Mouse (Mus musculus): Measurements from ENCODE around the gene Fgl2. TPM values are rescaled to one million over a fixed set of nuclear protein-coding genes. Genes with fewer than 3 reads are reported as not detected.
A peak's percentile ranks its signal among the peaks of the same experiment; 100 is the strongest.
"Not testable (repeated sequence)": the region's sequence is repeated elsewhere in the genome, so short reads cannot be mapped to it uniquely, and the experiment has no call there.

Fgl2 gene
- 1.8 and 2.5 TPM in 2 replicates for polyA plus RNA-seq (2011; ENCODE audit: insufficient read length, low read depth, missing spikeins)

DNA sequence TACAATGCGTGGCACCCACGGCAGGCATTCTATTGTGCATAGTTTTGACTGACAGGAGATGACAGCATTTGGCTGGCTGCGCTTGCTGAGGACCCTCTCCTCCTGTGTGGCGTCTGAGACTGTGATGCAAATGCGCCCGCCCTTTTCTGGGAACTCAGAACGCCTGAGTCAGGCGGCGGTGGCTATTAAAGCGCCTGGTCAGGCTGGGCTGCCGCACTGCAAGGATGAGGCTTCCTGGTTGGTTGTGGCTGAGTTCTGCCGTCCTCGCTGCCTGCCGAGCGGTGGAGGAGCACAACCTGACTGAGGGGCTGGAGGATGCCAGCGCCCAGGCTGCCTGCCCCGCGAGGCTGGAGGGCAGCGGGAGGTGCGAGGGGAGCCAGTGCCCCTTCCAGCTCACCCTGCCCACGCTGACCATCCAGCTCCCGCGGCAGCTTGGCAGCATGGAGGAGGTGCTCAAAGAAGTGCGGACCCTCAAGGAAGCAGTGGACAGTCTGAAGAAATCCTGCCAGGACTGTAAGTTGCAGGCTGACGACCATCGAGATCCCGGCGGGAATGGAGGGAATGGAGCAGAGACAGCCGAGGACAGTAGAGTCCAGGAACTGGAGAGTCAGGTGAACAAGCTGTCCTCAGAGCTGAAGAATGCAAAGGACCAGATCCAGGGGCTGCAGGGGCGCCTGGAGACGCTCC, at the start of gene Fgl2:
TSS of gene Fgl2 (plus strand) at position 150 of the 687 bp plus-strand sequence.
- TF ChIP-seq POLR2A (IDR thresholded peaks at IDR 0.05; ENCODE audit: low read depth, low read length) (0 out of 2 replicates have a peak, but pooled peaks have one; percentile 22), CTCF (IDR thresholded peaks at IDR 0.05; ENCODE audit: borderline replicate concordance, insufficient read depth, low read length) (no peak)
- Histone ChIP-seq H3K4me3 (ENCODE audit: insufficient read depth, low read length) (peak within 1 kb of the TSS; percentile 9; the same call in 1 of the 2 replicates), H3K27ac (ENCODE audit: insufficient read depth, low read length) (no peak within 1 kb of the TSS), H3K4me1 (ENCODE audit: control insufficient read depth, insufficient read depth, low read length) (peaks cover 4% of the 10 kb centered on the region; the same call in 1 of the 2 replicates)

DNA sequence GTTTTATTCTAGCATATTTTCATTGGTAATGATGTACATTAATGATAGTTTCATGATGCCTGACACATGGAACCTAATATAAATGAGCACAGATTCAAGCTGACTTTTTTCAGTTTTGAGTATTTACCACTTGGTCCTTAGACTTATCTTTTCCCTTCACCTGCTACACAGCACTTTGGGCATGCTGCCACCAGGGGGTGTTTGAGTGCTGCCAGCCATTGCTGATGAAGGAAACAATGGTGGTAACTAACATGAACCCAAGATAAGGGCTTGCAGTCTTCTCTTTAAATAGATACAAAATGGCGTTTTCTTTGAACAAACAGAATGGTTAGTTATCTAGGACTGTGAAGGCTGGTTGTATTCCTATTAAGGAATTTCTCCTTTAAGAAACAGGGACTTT, 45.9 kb upstream of the Fgl2 start:
- H3K4me3 ChIP-seq (ENCODE audit: insufficient read depth, low read length) = no peak overlapping the region
- no peaks in the 10 kb centered on the region for H3K4me1 ChIP-seq (ENCODE audit: control insufficient read depth, insufficient read depth, low read length)
- TF ChIP-seq POLR2A (IDR thresholded peaks at IDR 0.05; ENCODE audit: low read depth, low read length) (no peak), CTCF (IDR thresholded peaks at IDR 0.05; ENCODE audit: borderline replicate concordance, insufficient read depth, low read length) (peak; percentile 70)
- H3K27ac ChIP-seq (ENCODE audit: insufficient read depth, low read length) = no peak overlapping the region

- TF ChIP-seq POLR2A (IDR thresholded peaks at IDR 0.05; ENCODE audit: low read depth, low read length) = no peak
- TF ChIP-seq CTCF (IDR thresholded peaks at IDR 0.05; ENCODE audit: borderline replicate concordance, insufficient read depth, low read length) = no peak
- Histone ChIP-seq H3K4me1 (ENCODE audit: control insufficient read depth, insufficient read depth, low read length) (no peaks in the 10 kb centered on the region), H3K27ac (ENCODE audit: insufficient read depth, low read length) (no peak overlapping the region), H3K4me3 (ENCODE audit: insufficient read depth, low read length) (no peak overlapping the region)
Observed at GRCm38 (mm10) chr5:21328560-21328959, 43.9 kb upstream of the Fgl2 start.

DNA sequence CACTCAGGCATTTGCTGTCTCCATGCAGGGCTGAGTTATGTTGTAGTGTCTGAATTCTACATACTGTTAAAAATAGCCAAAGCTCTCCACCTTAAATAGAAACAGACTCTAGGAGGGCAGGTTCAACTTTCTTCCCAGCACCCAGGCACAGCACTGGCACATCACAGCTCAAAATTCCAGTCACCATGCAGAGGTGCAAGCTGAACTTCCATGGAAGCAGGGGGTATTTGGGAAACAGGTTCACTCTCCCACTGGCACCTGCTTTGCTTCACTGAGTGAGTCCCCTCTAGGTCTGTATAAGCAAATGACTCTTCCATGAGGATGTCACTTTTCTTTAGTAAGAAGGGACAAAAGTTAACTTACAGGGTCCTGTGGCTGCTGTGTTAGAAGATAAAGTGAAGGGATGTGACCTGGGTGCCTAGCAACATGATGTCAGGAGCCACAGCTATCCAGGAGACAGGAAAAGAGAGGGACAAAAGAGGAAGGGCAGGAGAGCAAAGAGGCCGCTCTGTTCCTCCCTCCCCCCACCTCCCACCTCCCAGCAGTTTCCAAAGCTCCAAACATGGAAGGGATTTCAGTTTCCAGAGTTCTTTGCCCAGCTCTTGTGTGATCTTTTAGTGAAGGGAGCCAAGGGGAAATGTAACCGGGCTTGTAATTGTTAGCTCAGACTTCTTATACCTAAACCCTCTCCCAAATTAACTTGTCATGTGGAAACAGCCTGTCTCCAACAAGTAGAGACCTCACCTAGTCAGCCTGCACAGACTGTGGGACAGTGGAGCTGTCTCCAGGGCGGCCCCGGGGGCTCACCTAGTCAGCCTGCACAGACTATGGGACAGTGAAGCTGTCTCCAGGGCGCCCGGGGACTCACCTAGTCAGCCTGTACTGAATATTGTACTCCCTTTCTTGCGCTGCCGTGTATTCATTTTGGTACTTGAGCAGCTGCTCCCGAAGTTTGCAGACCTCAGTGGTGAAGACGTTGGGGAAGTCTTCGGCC, 42.5 kb upstream of the Fgl2 start:
- no peaks in the 10 kb centered on the region for H3K4me1 ChIP-seq (ENCODE audit: control insufficient read depth, insufficient read depth, low read length)
- no peak overlapping the region for H3K27ac ChIP-seq (ENCODE audit: insufficient read depth, low read length)
- TF ChIP-seq CTCF (IDR thresholded peaks at IDR 0.05; ENCODE audit: borderline replicate concordance, insufficient read depth, low read length) (no peak), POLR2A (IDR thresholded peaks at IDR 0.05; ENCODE audit: low read depth, low read length) (no peak)
- no peak overlapping the region for H3K4me3 ChIP-seq (ENCODE audit: insufficient read depth, low read length)

DNA sequence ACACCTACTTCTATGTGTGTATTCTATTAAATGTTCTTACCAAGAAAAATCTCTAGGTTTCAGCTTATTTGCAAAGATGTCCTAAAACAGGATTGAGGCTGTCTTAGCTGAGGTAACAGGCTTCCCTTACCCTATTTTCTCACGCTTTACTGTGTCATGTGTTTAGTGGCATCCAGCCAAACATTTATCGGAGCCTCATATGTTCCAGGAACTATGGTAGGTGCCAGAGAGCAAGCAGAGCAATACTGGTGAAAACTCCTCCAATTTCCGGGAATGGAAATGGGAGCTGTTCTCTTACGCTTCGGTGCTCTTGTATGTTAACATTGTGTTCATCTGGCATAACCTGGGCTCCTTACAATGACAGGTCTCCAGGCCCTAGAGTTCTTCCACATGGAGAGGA, 40.8 kb upstream of the Fgl2 start:
- H3K4me3 ChIP-seq (ENCODE audit: insufficient read depth, low read length) = no peak overlapping the region
- H3K4me1 ChIP-seq (ENCODE audit: control insufficient read depth, insufficient read depth, low read length) = no peaks in the 10 kb centered on the region
- no peak for TF ChIP-seq CTCF (IDR thresholded peaks at IDR 0.05; ENCODE audit: borderline replicate concordance, insufficient read depth, low read length)
- TF ChIP-seq POLR2A (IDR thresholded peaks at IDR 0.05; ENCODE audit: low read depth, low read length) = no peak
- no peak overlapping the region for H3K27ac ChIP-seq (ENCODE audit: insufficient read depth, low read length)

DNA sequence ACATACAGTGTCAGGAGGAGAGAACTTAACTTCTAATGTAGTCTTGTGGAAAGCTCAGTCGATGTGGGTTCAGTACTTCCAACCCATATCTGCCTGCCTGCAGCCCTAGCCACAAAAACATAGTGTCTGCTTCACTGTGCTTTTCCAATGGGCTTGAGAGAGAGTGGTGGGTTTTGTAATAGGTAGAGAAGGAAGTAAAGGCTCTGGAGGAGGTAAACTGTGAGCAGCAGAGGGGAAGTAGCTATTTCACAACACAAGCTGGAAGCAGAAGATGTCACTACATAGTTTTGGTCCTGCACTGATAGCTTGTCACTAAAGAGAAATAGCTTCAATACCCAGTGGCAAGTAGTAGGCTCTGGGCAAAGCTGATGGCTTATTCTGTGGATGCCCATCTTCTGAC, 40.3 kb upstream of the Fgl2 start:
- Histone ChIP-seq H3K27ac (ENCODE audit: insufficient read depth, low read length) (no peak overlapping the region), H3K4me3 (ENCODE audit: insufficient read depth, low read length) (no peak overlapping the region), H3K4me1 (ENCODE audit: control insufficient read depth, insufficient read depth, low read length) (no peaks in the 10 kb centered on the region)
- TF ChIP-seq CTCF (IDR thresholded peaks at IDR 0.05; ENCODE audit: borderline replicate concordance, insufficient read depth, low read length) (no peak), POLR2A (IDR thresholded peaks at IDR 0.05; ENCODE audit: low read depth, low read length) (no peak)

- not testable (repeated sequence) for H3K27ac ChIP-seq (ENCODE audit: insufficient read depth, low read length); H3K4me1 ChIP-seq (ENCODE audit: control insufficient read depth, insufficient read depth, low read length); H3K4me3 ChIP-seq (ENCODE audit: insufficient read depth, low read length)
Observed at GRCm38 (mm10) chr5:21342265-21342664, 30.2 kb upstream of the Fgl2 start.

DNA sequence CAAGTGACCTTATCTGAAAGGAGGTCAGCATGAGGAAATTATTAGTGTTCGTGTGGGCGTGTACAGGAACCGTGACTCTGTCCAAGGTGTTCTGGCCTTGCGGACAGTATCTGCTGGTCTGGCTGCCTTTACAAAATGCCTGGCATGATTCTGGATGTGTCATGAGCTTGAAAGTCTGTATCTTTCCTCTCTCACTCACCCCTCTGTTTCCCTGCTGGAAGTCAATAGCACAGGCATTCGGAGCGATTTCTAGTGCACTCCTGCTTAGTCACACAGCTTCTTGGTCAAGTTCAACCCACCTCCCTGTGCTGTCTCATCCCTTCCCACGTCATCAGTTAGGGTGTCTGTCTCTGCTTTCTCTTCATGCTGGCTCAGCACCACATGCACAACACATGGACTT, 24.1 kb upstream of the Fgl2 start:
- Histone ChIP-seq H3K4me3 (ENCODE audit: insufficient read depth, low read length) (no peak overlapping the region), H3K27ac (ENCODE audit: insufficient read depth, low read length) (no peak overlapping the region), H3K4me1 (ENCODE audit: control insufficient read depth, insufficient read depth, low read length) (no peaks in the 10 kb centered on the region)
- TF ChIP-seq POLR2A (IDR thresholded peaks at IDR 0.05; ENCODE audit: low read depth, low read length) = no peak
- no peak for TF ChIP-seq CTCF (IDR thresholded peaks at IDR 0.05; ENCODE audit: borderline replicate concordance, insufficient read depth, low read length)

DNA sequence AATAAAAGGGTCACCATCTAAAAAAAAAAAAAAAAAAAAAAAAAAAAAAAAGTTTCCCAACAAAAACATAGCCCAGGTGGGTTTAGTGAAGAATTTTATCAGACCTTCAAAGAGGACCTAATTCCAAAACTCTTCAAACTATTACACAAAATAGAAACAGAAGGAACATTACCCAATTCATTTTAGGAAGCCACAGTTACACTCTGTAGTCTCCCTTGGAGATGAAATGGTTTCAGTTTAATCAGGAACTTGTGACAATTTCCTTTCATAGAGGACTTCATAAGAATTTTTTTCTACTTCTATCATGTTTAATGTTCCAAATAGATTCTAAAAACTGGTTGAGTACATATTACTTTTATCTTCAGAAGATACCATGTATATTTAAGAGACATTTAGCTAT, 20.8 kb upstream of the Fgl2 start:
- Histone ChIP-seq H3K27ac (ENCODE audit: insufficient read depth, low read length) (no peak overlapping the region), H3K4me1 (ENCODE audit: control insufficient read depth, insufficient read depth, low read length) (no peaks in the 10 kb centered on the region), H3K4me3 (ENCODE audit: insufficient read depth, low read length) (no peak overlapping the region)
- TF ChIP-seq POLR2A (IDR thresholded peaks at IDR 0.05; ENCODE audit: low read depth, low read length) (no peak), CTCF (IDR thresholded peaks at IDR 0.05; ENCODE audit: borderline replicate concordance, insufficient read depth, low read length) (no peak)

- Histone ChIP-seq H3K4me3 (ENCODE audit: insufficient read depth, low read length) (no peak overlapping the region), H3K4me1 (ENCODE audit: control insufficient read depth, insufficient read depth, low read length) (no peaks in the 10 kb centered on the region), H3K27ac (ENCODE audit: insufficient read depth, low read length) (no peak overlapping the region)
- no peak for TF ChIP-seq POLR2A (IDR thresholded peaks at IDR 0.05; ENCODE audit: low read depth, low read length)
- no peak for TF ChIP-seq CTCF (IDR thresholded peaks at IDR 0.05; ENCODE audit: borderline replicate concordance, insufficient read depth, low read length)
Observed at GRCm38 (mm10) chr5:21358648-21359047, 13.8 kb upstream of the Fgl2 start.
